In the genomic region with DNA sequence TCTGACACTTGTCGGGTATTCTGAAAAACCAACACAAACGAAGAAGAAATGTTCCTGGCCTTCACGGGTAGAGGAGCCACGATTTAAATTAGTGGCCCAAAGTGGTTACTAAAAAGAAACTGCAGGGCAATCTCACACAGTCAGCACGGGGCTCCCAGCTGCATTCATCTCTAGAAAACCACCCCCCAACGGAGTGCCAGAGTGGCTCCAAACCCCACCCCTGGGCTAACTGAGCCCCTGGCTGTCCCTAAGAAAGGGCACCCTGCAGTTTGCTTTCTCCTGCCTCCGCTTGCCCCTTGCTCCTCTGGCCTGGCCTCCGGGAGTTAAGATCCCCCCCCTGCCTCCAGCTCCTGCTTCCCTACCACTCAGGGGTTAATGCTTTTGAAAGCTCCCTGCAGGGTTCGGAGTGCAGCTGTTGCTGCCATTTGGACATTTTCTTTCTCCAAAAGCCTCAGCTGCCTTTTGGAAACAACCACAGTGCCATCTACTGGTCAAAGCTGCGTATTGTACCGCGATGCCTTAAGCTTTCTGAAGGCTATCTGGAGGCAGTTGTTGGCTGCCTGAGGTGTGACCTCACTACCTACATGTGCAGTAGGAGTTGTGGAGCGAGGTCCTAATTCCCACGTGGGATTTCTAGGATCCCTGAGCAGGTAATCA, we compare ENCODE assay signal across 8 mouse cellular contexts.
A peak's percentile ranks its signal among the peaks of the same experiment; 100 is the strongest.
DNase-seq lines count a peak whose midpoint lies in the region; ATAC-seq lines count a peak whose summit lies in the region.

No protein-coding gene starts in this region.

- no peak overlapping the region for H3K9ac ChIP-seq in forebrain, embryonic 11.5 days (ENCODE audit: low read length)
- H3K9ac ChIP-seq in heart, embryonic 15.5 days = no peak overlapping the region
- no peak overlapping the region for H3K9ac ChIP-seq in liver, embryonic 13.5 days
- H3K9ac ChIP-seq in neural tube, embryonic 12.5 days = no peak overlapping the region

- H3K4me3 ChIP-seq in forebrain, embryonic 11.5 days (ENCODE audit: low read depth, low read length) = no peak overlapping the region
- peak overlapping the region; percentile 31 for H3K4me3 ChIP-seq in heart, embryonic 15.5 days
- H3K4me3 ChIP-seq in liver, embryonic 13.5 days (replicated peaks) = no peak overlapping the region
- 0 out of 2 replicates have a peak overlapping the region, but pooled peaks have one; percentile 13 for H3K4me3 ChIP-seq in neural tube, embryonic 12.5 days

- ATAC-seq in forebrain, embryonic 11.5 days (replicated peaks; ENCODE audit: low FRiP score) = peak; percentile 92
- ATAC-seq in heart, embryonic 15.5 days (replicated peaks; ENCODE audit: insufficient number of reproducible peaks, insufficient read depth, low FRiP score, low read depth) = peak; percentile 51
- ATAC-seq in liver, embryonic 13.5 days (ENCODE audit: low read depth) = no peak
- peak; percentile 84 for ATAC-seq in neural tube, embryonic 12.5 days (ENCODE audit: low FRiP score, low read depth)

- H3K4me2 ChIP-seq in forebrain, embryonic 11.5 days (ENCODE audit: low read depth, low read length, severe bottlenecking) = peak overlapping the region; percentile 35
- peak overlapping the region; percentile 58 for H3K4me2 ChIP-seq in heart, embryonic 15.5 days
- peak overlapping the region; percentile 45 for H3K4me2 ChIP-seq in liver, embryonic 13.5 days
- H3K4me2 ChIP-seq in neural tube, embryonic 12.5 days (replicated peaks) = peak overlapping the region; percentile 51

- no peaks in the 10 kb centered on the region for H3K36me3 ChIP-seq in forebrain, embryonic 11.5 days (ENCODE audit: control insufficient read depth, insufficient read depth, low read length)
- H3K36me3 ChIP-seq in heart, embryonic 15.5 days = no peaks in the 10 kb centered on the region
- H3K36me3 ChIP-seq in liver, embryonic 13.5 days = no peaks in the 10 kb centered on the region
- no peaks in the 10 kb centered on the region for H3K36me3 ChIP-seq in neural tube, embryonic 12.5 days

- no peak overlapping the region for H3K27ac ChIP-seq in forebrain, embryonic 11.5 days (ENCODE audit: low read depth, low read length)
- no peak overlapping the region for H3K27ac ChIP-seq in heart, embryonic 15.5 days
- no peak overlapping the region for H3K27ac ChIP-seq in liver, embryonic 13.5 days
- H3K27ac ChIP-seq in neural tube, embryonic 12.5 days = no peak overlapping the region

- WGBS in forebrain, embryonic 11.5 days = under 1% methylated on average over 14 of the region's 14 CpGs
- WGBS in heart, embryonic 15.5 days = 9% methylated on average over 14 of the region's 14 CpGs
- 9% methylated on average over 14 of the region's 14 CpGs for WGBS in liver, embryonic 13.5 days (ENCODE audit: insufficient replicate concordance)
- WGBS in neural tube, embryonic 12.5 days = 2% methylated on average over 14 of the region's 14 CpGs

- DNase-seq in CD8-positive naive resting alpha-beta T cell, adult 2 months (ENCODE audit: low read depth in 2 of 2, low spot score in 2 of 2) = peak; percentile 6 to 7
- DNase-seq in brain, embryonic 18.5 days (ENCODE audit: low read depth, low spot score) = peak; percentile 81
- peak; percentile 94 for DNase-seq in forebrain, embryonic 11.5 days (ENCODE audit: low spot score)
- DNase-seq in kidney, postnatal 25 days = peak; percentile 70 to 82
- peak; percentile 29 for DNase-seq in liver, embryonic 13.5 days
- peak; percentile 3 to 5 for DNase-seq in thymus, adult 18-20 months

- no peaks in the 10 kb centered on the region; the same call in 1 of the 2 replicates for H3K27me3 ChIP-seq in forebrain, embryonic 11.5 days (ENCODE audit: control insufficient read depth, insufficient read depth, low read length)
- 0 out of 2 replicates have a peak, but pooled peaks cover 6% of the 10 kb centered on the region for H3K27me3 ChIP-seq in heart, embryonic 15.5 days
- H3K27me3 ChIP-seq in liver, embryonic 13.5 days = no peaks in the 10 kb centered on the region
- H3K27me3 ChIP-seq in neural tube, embryonic 12.5 days (replicated peaks) = no peaks in the 10 kb centered on the region; the same call in 1 of the 2 replicates

- peaks cover 4% of the 10 kb centered on the region; the same call in 1 of the 2 replicates for H3K4me1 ChIP-seq in forebrain, embryonic 11.5 days (replicated peaks; ENCODE audit: control insufficient read depth, insufficient read depth, low read length)
- peaks cover 7% of the 10 kb centered on the region for H3K4me1 ChIP-seq in heart, embryonic 15.5 days (replicated peaks)
- H3K4me1 ChIP-seq in liver, embryonic 13.5 days (replicated peaks) = 0 out of 2 replicates have a peak, but pooled peaks cover 6% of the 10 kb centered on the region
- peaks cover 16% of the 10 kb centered on the region for H3K4me1 ChIP-seq in neural tube, embryonic 12.5 days

- no peaks in the 10 kb centered on the region for H3K9me3 ChIP-seq in forebrain, embryonic 11.5 days (ENCODE audit: control insufficient read depth, low read length)
- no peaks in the 10 kb centered on the region for H3K9me3 ChIP-seq in heart, embryonic 15.5 days (replicated peaks)
- H3K9me3 ChIP-seq in liver, embryonic 13.5 days (replicated peaks) = no peaks in the 10 kb centered on the region
- H3K9me3 ChIP-seq in neural tube, embryonic 12.5 days = no peaks in the 10 kb centered on the region

Comparison
In these comparisons a context has a peak if more than half of its experiments do, and no peak if none do; other contexts are left out.
1. DNase-seq: peak in every context shown above with its lines; median percentile 94 in forebrain, embryonic 11.5 days; 81 in brain, embryonic 18.5 days; 76 in kidney, postnatal 25 days; 29 in liver, embryonic 13.5 days; 6 in CD8-positive naive resting alpha-beta T cell, adult 2 months; 4 in thymus, adult 18-20 months.
2. H3K4me3 ChIP-seq: peak in heart, embryonic 15.5 days (single experiment) and neural tube, embryonic 12.5 days (single experiment); none in forebrain, embryonic 11.5 days (single experiment) and liver, embryonic 13.5 days (single experiment).
3. Peak in every context shown above with its lines, with median percentiles within 50 percentile points of each other: H3K4me2 ChIP-seq.